Mouse (Mus musculus) olfactory bulb, adult 2 months (tissue): Measurements from ENCODE around the gene Vps16.

Experiments
- CTCF ChIP-seq: fragments of 200-500 bp; IDR thresholded peaks from 2 replicates; pipeline ENCODE4 v1.5.1; 2012; ENCODE audit warnings: low read depth, mild to moderate bottlenecking, low read length, moderate library complexity; ENCODE audit not compliant: insufficient read depth
- POLR2A ChIP-seq: fragments of 200-500 bp; IDR thresholded peaks from 2 replicates; pipeline ENCODE4 v1.6.1; 2012; ENCODE audit warnings: mild to moderate bottlenecking, low read depth, low read length, moderate library complexity; ENCODE audit not compliant: insufficient read depth

- TF ChIP-seq CTCF: no peak
- TF ChIP-seq POLR2A: no peak
Measured at GRCm38 (mm10) chr2:130433152-130433551, 9.0 kb downstream of the Vps16 start.
